Mouse (Mus musculus) kidney, embryonic 14.5 days (tissue): ENCODE results near the gene Ugt2a3. TPM values are rescaled to one million over a fixed set of nuclear protein-coding genes. Genes with fewer than 3 reads are reported as not detected.
"Not testable (repeated sequence)": the region's sequence is repeated elsewhere in the genome, so short reads cannot be mapped to it uniquely, and the experiment has no call there.

Experiments used
- ATAC-seq: fragments of 200-750 bp; cut with Nextera tagmentation; 2 replicates; pipeline ENCODE4 v1.8.0; 2017; ENCODE audit warnings: moderate number of reproducible peaks, mild to moderate bottlenecking, moderate TSS enrichment, moderate library complexity; ENCODE audit not compliant: low FRiP score, low TSS enrichment
- H3K27ac ChIP-seq: fragments of 300-500 bp; sonication (generic); 2 replicates; pipeline ENCODE4 v1.5.1; 2014; ENCODE audit warnings: low read depth, mild to moderate bottlenecking, low read length, moderate library complexity, mixed read lengths
- H3K27me3 ChIP-seq: fragments of 300-500 bp; sonication (generic); 2 replicates; pipeline ENCODE4 v1.6.1; 2014; ENCODE audit warnings: mild to moderate bottlenecking, low read length; ENCODE audit not compliant: control insufficient read depth, insufficient read depth
- H3K36me3 ChIP-seq: fragments of 300-500 bp; sonication (generic); 2 replicates; pipeline ENCODE4 v1.6.1; 2014; ENCODE audit warnings: low read length, mixed read lengths; ENCODE audit not compliant: control insufficient read depth, insufficient read depth
- H3K4me1 ChIP-seq: fragments of 300-500 bp; sonication (generic); 2 replicates; pipeline ENCODE4 v1.6.1; 2014; ENCODE audit warnings: low read length, mixed read lengths; ENCODE audit not compliant: control insufficient read depth, insufficient read depth
- H3K4me2 ChIP-seq: fragments of 300-500 bp; sonication (generic); replicated peaks from 2 replicates; pipeline ENCODE4 v1.6.1; 2014; ENCODE audit warnings: low read depth, mild to moderate bottlenecking, low read length
- H3K4me3 ChIP-seq: fragments of 300-500 bp; sonication (generic); 2 replicates; pipeline ENCODE4 v1.5.1; 2014; ENCODE audit warnings: mild to moderate bottlenecking, low read length
- H3K9ac ChIP-seq: fragments of 300-500 bp; sonication (generic); 2 replicates; pipeline ENCODE4 v1.6.1; 2014; ENCODE audit warnings: low read depth, mild to moderate bottlenecking, low read length, moderate library complexity
- H3K9me3 ChIP-seq: fragments of 300-500 bp; sonication (generic); 2 replicates; pipeline ENCODE4 v1.6.1; 2016; ENCODE audit warnings: low read length; ENCODE audit not compliant: control insufficient read depth
- WGBS: fragments of 180-500 bp; shearing (Covaris S2); extraction: QIAGEN DNeasy Blood & Tissue Kit; methylation state at CpG from one replicate; pipeline ENCODE4 v1.1.7; 2014; 5-methylcytosine and 5-hydroxymethylcytosine counted together
- polyA plus RNA-seq: library from polyadenylated mRNA; unstranded; fragments of >200 nt; fragmentation: Nextera tagmentation; extraction: Ambion mirVana; gene quantifications from 2 replicates; pipeline ENCODE4 v1.2.1, GENCODE M21; 2014

The Ugt2a3 gene
- polyA plus RNA-seq, result not detected in 2 replicates

GRCm38 (mm10) chr5:87336961-87337697 is at the start of gene Ugt2a3:
Gene Ugt2a3, minus strand, starts transcription at chr5:87337195.
- Histone ChIP-seq H3K36me3 (no peaks in the 10 kb centered on the region), H3K27ac (no peak within 1 kb of the TSS), H3K9ac (no peak within 1 kb of the TSS), H3K4me2 (no peak within 1 kb of the TSS), H3K4me3 (no peak within 1 kb of the TSS), H3K9me3 (no peaks in the 10 kb centered on the region), H3K27me3 (no peaks in the 10 kb centered on the region), H3K4me1 (no peaks in the 10 kb centered on the region)
- ATAC-seq, result no peak
- 78% methylated on average over 11 of the region's 11 CpGs for WGBS

GRCm38 (mm10) chr5:87380234-87380633 is 43.2 kb upstream of the Ugt2a3 start:
- no peaks in the 10 kb centered on the region for H3K4me1 ChIP-seq
- 74% methylated on average over 2 of the region's 2 CpGs for WGBS
- H3K9ac ChIP-seq, result no peak overlapping the region
- H3K27me3 ChIP-seq, result no peaks in the 10 kb centered on the region
- H3K27ac ChIP-seq, result no peak overlapping the region
- ATAC-seq, result no peak
- no peak overlapping the region for H3K4me3 ChIP-seq
- no peaks in the 10 kb centered on the region for H3K9me3 ChIP-seq
- no peaks in the 10 kb centered on the region for H3K36me3 ChIP-seq
- H3K4me2 ChIP-seq, result no peak overlapping the region

- no peak for ATAC-seq
- H3K27me3 ChIP-seq, result no peaks in the 10 kb centered on the region
- no peaks in the 10 kb centered on the region for H3K4me1 ChIP-seq
- no peaks in the 10 kb centered on the region for H3K9me3 ChIP-seq
- H3K27ac ChIP-seq, result no peak overlapping the region
- H3K36me3 ChIP-seq, result no peaks in the 10 kb centered on the region
- H3K4me2 ChIP-seq, result no peak overlapping the region
- H3K4me3 ChIP-seq, result no peak overlapping the region
- H3K9ac ChIP-seq, result no peak overlapping the region
These were observed 42.8 kb upstream of the Ugt2a3 start for GRCm38 (mm10) chr5:87379825-87380224.

GRCm38 (mm10) chr5:87375874-87376383 is 38.9 kb upstream of the Ugt2a3 start:
- no peak for ATAC-seq

GRCm38 (mm10) chr5:87373502-87373863 is 36.5 kb upstream of the Ugt2a3 start:
- Histone ChIP-seq H3K27ac (no peak overlapping the region), H3K4me2 (no peak overlapping the region), H3K4me1 (no peaks in the 10 kb centered on the region), H3K9me3 (no peaks in the 10 kb centered on the region), H3K27me3 (no peaks in the 10 kb centered on the region), H3K36me3 (no peaks in the 10 kb centered on the region), H3K4me3 (no peak overlapping the region), H3K9ac (no peak overlapping the region)
- 68% methylated on average over 1 of the region's 1 CpGs for WGBS
- no peak for ATAC-seq

More at GRCm38 (mm10) chr5:87375874-87376383, 38.9 kb upstream of the Ugt2a3 start:
- Histone ChIP-seq H3K27me3 (no peaks in the 10 kb centered on the region), H3K4me1 (no peaks in the 10 kb centered on the region), H3K4me2 (no peak overlapping the region), H3K27ac (no peak overlapping the region), H3K9me3 (no peaks in the 10 kb centered on the region), H3K36me3 (no peaks in the 10 kb centered on the region), H3K9ac (no peak overlapping the region), H3K4me3 (no peak overlapping the region)
- WGBS, result 90% methylated on average over 3 of the region's 3 CpGs

GRCm38 (mm10) chr5:87372788-87373501 is 36.0 kb upstream of the Ugt2a3 start:
- not testable (repeated sequence) for H3K27me3 ChIP-seq, H3K9me3 ChIP-seq, H3K4me2 ChIP-seq, H3K27ac ChIP-seq, H3K36me3 ChIP-seq, H3K9ac ChIP-seq, ATAC-seq, H3K4me1 ChIP-seq, H3K4me3 ChIP-seq
- 68% methylated on average over 4 of the region's 4 CpGs for WGBS

GRCm38 (mm10) chr5:87350350-87350749 is 13.4 kb upstream of the Ugt2a3 start:
- Histone ChIP-seq H3K27ac (no peak overlapping the region), H3K4me3 (no peak overlapping the region), H3K9me3 (no peaks in the 10 kb centered on the region), H3K27me3 (no peaks in the 10 kb centered on the region), H3K4me1 (no peaks in the 10 kb centered on the region), H3K9ac (no peak overlapping the region), H3K4me2 (no peak overlapping the region), H3K36me3 (no peaks in the 10 kb centered on the region)
- WGBS, result 24% methylated on average over 1 of the region's 1 CpGs
- no peak for ATAC-seq

GRCm38 (mm10) chr5:87349150-87349549 is 12.2 kb upstream of the Ugt2a3 start:
- H3K36me3 ChIP-seq, H3K4me1 ChIP-seq, H3K9me3 ChIP-seq, H3K9ac ChIP-seq, H3K4me3 ChIP-seq, H3K4me2 ChIP-seq, ATAC-seq, H3K27ac ChIP-seq, H3K27me3 ChIP-seq: not testable (repeated sequence)
- WGBS, result 94% methylated on average over 1 of the region's 1 CpGs

- 65% methylated on average over 2 of the region's 2 CpGs for WGBS
- not testable (repeated sequence) for ATAC-seq, H3K9ac ChIP-seq, H3K4me1 ChIP-seq, H3K27ac ChIP-seq, H3K9me3 ChIP-seq, H3K4me2 ChIP-seq, H3K4me3 ChIP-seq, H3K27me3 ChIP-seq, H3K36me3 ChIP-seq
These were observed 10.6 kb upstream of the Ugt2a3 start for GRCm38 (mm10) chr5:87347479-87348078.
